Mouse (Mus musculus) ovary, adult 18-20 months (tissue): ENCODE measurements around the gene Usp19.

Experiments used
- DNase-seq: peaks from one replicate; pipeline ENCODE4 v3.0.0; 2022; ENCODE audit warnings: low spot score, mixed read lengths

Usp19 gene

DNA sequence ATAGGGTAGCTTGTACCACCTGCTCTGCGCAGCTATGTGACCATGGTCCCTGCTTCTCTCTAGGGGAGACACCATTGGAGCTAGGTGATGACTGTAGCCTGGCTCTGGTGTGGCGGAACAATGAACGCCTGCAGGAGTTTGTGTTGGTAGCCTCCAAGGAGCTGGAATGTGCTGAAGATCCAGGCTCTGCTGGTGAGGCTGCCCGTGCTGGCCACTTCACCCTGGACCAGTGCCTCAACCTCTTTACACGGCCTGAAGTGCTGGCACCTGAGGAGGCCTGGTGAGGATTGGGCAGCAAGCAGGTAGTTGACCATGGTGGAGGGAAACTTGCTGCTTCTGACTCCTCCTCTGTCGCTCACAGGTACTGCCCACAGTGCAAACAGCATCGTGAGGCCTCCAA, 8.8 kb downstream of the Usp19 start:
- no peak for DNase-seq

- DNase-seq: no peak
Observed at GRCm38 (mm10) chr9:108499943-108500342, 9.5 kb downstream of the Usp19 start.

DNA sequence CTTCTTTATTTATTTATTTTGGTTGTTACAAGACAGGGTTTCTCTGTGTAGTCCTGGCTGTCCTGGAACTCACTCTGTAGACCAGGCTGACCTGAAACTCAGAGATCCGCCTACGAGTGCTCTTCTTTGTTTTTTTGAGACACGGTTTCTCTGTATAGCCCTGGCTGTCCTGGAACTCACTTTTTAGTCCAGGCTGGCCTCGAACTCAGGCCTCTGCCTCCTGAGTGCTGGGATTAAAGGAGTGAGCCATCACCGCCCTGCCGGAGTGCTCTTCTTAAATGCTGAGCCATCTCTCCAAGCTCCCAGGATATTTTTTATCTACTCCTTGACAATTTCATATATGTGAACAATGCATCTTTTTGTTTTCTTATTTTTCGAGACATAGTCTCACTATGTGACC, 16.5 kb downstream of the Usp19 start:
- DNase-seq: no peak

GRCm38 (mm10) chr9:108507619-108508434, 17.4 kb downstream of the Usp19 start, which contains the start of gene Qars:
Qars (plus strand) TSS chr9:108507706.
- peak; percentile 93 for DNase-seq

DNA sequence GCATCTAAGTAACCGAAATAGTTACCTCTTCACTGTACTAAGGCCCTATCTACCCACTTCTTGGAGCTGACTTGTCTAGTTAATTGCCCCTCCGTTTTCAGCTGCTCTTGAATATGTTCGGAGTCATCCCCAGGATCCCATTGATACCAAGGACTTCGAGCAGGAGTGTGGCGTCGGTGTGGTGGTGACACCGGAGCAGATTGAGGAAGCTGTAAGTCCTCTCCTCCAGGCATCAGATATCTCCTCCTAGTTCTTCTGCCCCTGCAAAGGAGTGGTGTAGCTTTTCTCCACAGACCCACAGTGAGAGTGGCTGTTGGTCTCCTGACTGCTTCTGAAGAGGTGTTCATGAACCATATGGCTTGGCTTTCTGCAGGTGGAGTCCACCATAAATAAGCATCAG, 18.4 kb downstream of the Usp19 start:
- no peak for DNase-seq

DNA sequence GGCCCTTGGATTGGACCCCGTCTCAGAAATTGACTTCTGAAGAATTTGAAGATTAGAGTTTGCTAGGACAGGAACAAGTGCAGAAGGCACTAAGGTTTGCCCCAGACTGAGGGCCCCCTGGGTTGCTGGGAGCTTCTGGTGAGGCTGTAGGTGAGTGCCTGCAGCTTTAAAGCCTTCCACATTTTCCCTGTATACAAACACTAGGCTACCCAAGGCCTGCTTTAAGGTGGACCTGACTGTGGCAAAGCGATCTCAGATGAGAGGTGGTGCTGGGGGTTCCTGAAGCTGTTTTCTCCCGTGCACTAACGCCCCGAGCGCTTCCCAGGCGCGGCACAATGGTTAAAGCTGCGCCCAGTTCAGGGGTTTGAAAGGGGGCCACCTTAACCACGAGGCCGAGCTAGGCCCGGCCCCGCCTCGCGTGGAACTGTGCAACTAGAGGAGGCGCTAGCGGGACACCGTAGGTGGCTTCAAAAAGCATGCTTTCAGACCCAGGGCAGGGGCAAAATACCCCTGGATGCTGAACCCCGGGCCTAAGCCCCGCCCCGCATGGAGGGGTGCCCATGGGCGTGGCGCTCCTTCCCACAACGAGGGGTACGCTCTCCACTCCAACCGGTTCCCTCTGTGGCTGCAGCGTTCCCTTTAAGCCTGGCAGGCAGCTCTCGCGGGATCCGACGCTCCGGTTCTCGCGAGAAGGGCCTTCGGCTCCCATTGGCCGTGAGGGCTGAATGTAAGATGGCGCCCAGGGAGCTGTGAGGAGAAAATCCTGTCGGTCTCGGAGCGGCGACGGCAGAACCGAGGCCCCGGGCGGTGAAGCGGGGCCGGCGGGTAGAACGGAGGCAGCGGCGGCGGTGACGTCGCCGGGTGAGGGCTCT, 26.2 kb downstream of the Usp19 start, which contains the start of gene Qrich1:
Gene Qrich1, plus strand, starts transcription at position 427 of the 872 bp plus-strand sequence.
- peak; percentile 96 for DNase-seq

DNA sequence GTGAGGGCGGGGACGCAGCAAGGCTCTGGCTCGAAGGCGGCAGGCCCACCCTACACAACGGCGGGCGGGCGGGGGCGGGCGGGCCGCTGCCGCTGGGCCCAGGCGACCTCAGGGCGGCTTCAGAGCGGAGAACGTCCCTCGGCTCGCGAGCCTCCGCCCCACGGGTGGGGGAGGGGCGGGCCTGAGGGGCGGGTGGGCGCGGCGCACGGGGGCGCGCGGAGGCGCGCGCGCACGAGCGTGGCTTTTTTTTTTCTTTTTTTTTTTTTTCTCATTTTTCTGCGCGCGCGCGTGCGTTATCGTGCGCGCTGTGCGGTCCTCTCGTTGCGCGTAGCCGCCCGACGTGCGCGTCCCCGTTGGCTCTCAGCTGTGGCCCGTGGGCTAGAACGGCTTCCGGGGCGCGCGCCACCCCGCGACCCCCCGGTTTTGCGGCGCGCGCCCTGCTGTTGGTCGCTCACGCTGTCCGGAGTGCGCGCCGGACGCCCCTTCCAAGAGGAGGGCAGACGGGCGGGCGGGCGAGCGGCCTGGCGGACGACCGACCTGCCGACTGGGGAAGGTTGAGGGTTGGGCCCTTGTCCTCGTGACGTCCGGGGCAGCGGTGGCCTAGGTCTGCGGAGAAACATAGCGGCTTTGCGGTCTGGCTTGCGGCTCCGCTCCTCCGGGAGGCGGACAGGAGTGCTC, 27.0 kb downstream of the Usp19 start:
- DNase-seq: peak; percentile 65

- DNase-seq: no peak
Observed at GRCm38 (mm10) chr9:108517931-108518332, 27.5 kb downstream of the Usp19 start.

GRCm38 (mm10) chr9:108521604-108522003, 31.2 kb downstream of the Usp19 start:
- no peak for DNase-seq

DNA sequence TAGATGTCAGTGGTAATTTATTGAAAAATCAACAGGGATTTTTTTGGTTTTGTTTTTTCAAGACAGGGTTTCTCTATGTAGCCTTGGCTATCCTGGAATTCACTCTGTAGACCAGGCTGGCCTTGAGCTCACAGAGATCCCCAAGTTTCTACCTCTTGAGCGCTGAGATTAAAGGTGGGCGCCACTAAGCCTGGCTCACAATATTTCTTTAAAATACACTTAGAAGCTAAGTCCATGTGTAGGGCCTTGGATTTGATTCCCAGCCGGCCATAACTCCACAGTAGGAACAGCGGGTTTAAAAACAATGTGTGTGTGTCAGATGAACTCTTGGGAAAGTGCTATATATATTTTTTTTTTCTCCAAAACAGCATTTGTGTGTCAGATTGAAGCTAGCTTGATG, 32.9 kb downstream of the Usp19 start:
- no peak for DNase-seq

GRCm38 (mm10) chr9:108525400-108525799, 35.0 kb downstream of the Usp19 start:
- no peak for DNase-seq

GRCm38 (mm10) chr9:108530954-108531353, 40.6 kb downstream of the Usp19 start:
- no peak for DNase-seq

DNA sequence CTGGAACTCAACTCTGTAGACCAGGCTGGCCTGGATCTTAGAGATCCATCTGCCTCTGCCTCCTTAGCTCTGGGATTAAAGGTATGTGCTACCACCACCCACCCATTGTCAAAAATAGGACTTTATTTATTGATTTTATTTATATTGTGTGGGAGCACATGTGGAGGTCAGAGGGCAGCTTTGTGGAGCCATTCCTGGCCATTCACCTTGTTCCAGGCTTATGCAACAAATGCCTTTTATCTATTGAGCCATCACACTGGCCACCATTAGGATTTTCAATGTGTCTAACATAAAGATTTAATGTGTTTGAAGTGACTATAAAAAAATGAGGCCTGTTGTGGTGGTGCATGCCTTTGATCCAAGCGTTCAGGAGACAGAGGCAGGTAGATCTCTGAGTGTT, 41.1 kb downstream of the Usp19 start:
- no peak for DNase-seq

DNA sequence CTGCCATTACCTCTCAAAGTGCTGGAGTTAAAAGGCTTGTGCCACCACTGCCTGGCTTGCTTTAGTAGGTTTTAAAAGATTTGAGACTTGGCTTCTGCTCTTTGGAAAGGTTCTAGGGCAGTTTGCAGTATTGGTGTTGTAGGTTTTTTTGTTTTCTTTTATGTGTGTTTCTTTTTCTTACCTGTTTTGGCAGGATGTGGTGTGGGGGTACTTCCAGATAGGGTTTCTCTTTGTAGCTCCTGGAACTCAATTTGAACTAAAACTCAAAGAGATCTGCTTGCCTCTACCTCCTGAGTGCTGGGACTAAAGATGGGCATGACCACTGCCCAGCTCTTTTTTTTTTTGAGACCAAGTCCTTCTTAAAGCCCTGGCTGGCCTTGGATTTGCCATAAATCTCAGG, 50.4 kb downstream of the Usp19 start:
- DNase-seq: no peak

GRCm38 (mm10) chr9:108545986-108546385, 55.6 kb downstream of the Usp19 start:
- DNase-seq: no peak

- no peak for DNase-seq
Observed at GRCm38 (mm10) chr9:108546875-108547274, 56.5 kb downstream of the Usp19 start.
